In genomic region chr11:80021306-80021705, GRCm38 (mm10) we compare ENCODE assay signal across 15 mouse cellular contexts.
"Had no signal": no experiment of that assay in that cellular context is flagged by ENCODE, and none has a peak within 500 bp of the region (broad histone marks: within the 10 kb centered on the region; RNA-seq: fewer than 3 reads in every experiment).

No protein-coding gene starts in this region.

- H3K9me3 ChIP-seq: limb, embryonic 12.5 days; liver, embryonic 15.5 days; midbrain, embryonic 13.5 days; neural tube, embryonic 15.5 days had no signal

- H3K4me3 ChIP-seq: left cerebral cortex, adult 2 months; limb, embryonic 12.5 days; liver, embryonic 15.5 days; midbrain, embryonic 13.5 days; myocyte; neural tube, embryonic 15.5 days had no signal

- ATAC-seq: lung, postnatal 0 days; midbrain, embryonic 13.5 days had no signal

- H3K4me2 ChIP-seq: limb, embryonic 12.5 days; liver, embryonic 15.5 days; midbrain, embryonic 13.5 days; neural tube, embryonic 15.5 days had no signal

- DNase-seq: kidney, postnatal 10 days; kidney, postnatal 4 days; liver; lung, adult 2 months; lung, postnatal 36 days; right cerebral cortex, adult 18-20 months; right cerebral cortex, postnatal 25 days; thymus, postnatal 14 days had no signal

- H3K4me1 ChIP-seq: limb, embryonic 12.5 days; liver, embryonic 15.5 days; midbrain, embryonic 13.5 days; neural tube, embryonic 15.5 days had no signal

- H3K27me3 ChIP-seq: limb, embryonic 12.5 days; liver, embryonic 15.5 days; midbrain, embryonic 13.5 days; neural tube, embryonic 15.5 days had no signal

- H3K9ac ChIP-seq: limb, embryonic 12.5 days; liver, embryonic 15.5 days; midbrain, embryonic 13.5 days; neural tube, embryonic 15.5 days had no signal

- H3K27ac ChIP-seq: left cerebral cortex, adult 2 months; limb, embryonic 12.5 days; liver, embryonic 15.5 days; midbrain, embryonic 13.5 days; neural tube, embryonic 15.5 days had no signal
